Mouse (Mus musculus): ENCODE measurements around the gene Ano6.
A peak's percentile ranks its signal among the peaks of the same experiment; 100 is the strongest.

Gene Ano6

GRCm38 (mm10) chr15:95976156-95976876 is 185.7 kb downstream of the Ano6 start:
- peak; percentile 49 for DNase-seq (ENCODE audit: low read depth)

GRCm38 (mm10) chr15:95977169-95977938 is 186.7 kb downstream of the Ano6 start:
- peak; percentile 34 for DNase-seq (ENCODE audit: low read depth)

GRCm38 (mm10) chr15:95977939-95978252 is 187.3 kb downstream of the Ano6 start:
- DNase-seq (ENCODE audit: low read depth) = no peak

- no peak for DNase-seq (ENCODE audit: low read depth)
Measured at GRCm38 (mm10) chr15:95980641-95981040, 190.0 kb downstream of the Ano6 start.

- DNase-seq (ENCODE audit: low read depth) = no peak
Measured at GRCm38 (mm10) chr15:95987916-95988315, 197.3 kb downstream of the Ano6 start.

GRCm38 (mm10) chr15:95989496-95990124 is 199.0 kb downstream of the Ano6 start:
- no peak for DNase-seq (ENCODE audit: low read depth)

- peak; percentile 73 for DNase-seq (ENCODE audit: low read depth)
Measured at GRCm38 (mm10) chr15:96002958-96003601, 212.4 kb downstream of the Ano6 start.

GRCm38 (mm10) chr15:96011640-96012390 is 221.2 kb downstream of the Ano6 start:
- no peak for DNase-seq (ENCODE audit: low read depth)

- DNase-seq (ENCODE audit: low read depth) = no peak
Measured at GRCm38 (mm10) chr15:96012391-96012775, 221.7 kb downstream of the Ano6 start.

GRCm38 (mm10) chr15:96014501-96014900 is 223.9 kb downstream of the Ano6 start:
- DNase-seq (ENCODE audit: low read depth) = no peak

GRCm38 (mm10) chr15:96020465-96020864 is 229.8 kb downstream of the Ano6 start:
- no peak for DNase-seq (ENCODE audit: low read depth)

GRCm38 (mm10) chr15:96021506-96021905 is 230.9 kb downstream of the Ano6 start:
- DNase-seq (ENCODE audit: low read depth) = peak; percentile 35
